Mouse (Mus musculus) olfactory bulb, adult 2 months (tissue): ENCODE measurements around the gene Pgd. TPM values are rescaled to one million over a fixed set of nuclear protein-coding genes. Genes with fewer than 3 reads are reported as not detected.

Experiments
- H3K27ac ChIP-seq: fragments of 200-500 bp; 2 replicates; pipeline ENCODE4 v1.5.1; 2012; ENCODE audit warnings: low read depth, low read length; ENCODE audit not compliant: insufficient read depth
- H3K4me1 ChIP-seq: fragments of 200-500 bp; 2 replicates; pipeline ENCODE4 v1.6.1; 2012; ENCODE audit warnings: low read length; ENCODE audit not compliant: control insufficient read depth, insufficient read depth
- H3K4me3 ChIP-seq: fragments of 200-500 bp; 2 replicates; pipeline ENCODE4 v1.5.1; 2012; ENCODE audit warnings: mild to moderate bottlenecking, low read depth, low read length, moderate library complexity; ENCODE audit not compliant: insufficient read depth
- CTCF ChIP-seq: fragments of 200-500 bp; IDR thresholded peaks from 2 replicates; pipeline ENCODE4 v1.5.1; 2012; ENCODE audit warnings: low read depth, mild to moderate bottlenecking, low read length, moderate library complexity; ENCODE audit not compliant: insufficient read depth
- POLR2A ChIP-seq: fragments of 200-500 bp; IDR thresholded peaks from 2 replicates; pipeline ENCODE4 v1.6.1; 2012; ENCODE audit warnings: mild to moderate bottlenecking, low read depth, low read length, moderate library complexity; ENCODE audit not compliant: insufficient read depth
- WGBS: fragments of 180-500 bp; shearing (Covaris S2); methylation state at CpG from one replicate; pipeline ENCODE4 v1.1.7; 2018; 5-methylcytosine and 5-hydroxymethylcytosine counted together
- polyA plus RNA-seq: library from polyadenylated mRNA; stranded (reverse); fragments of >200 nt; gene quantifications from 2 replicates; pipeline ENCODE4 v1.2.4, GENCODE M21; 2012; ENCODE audit warnings: low replicate concordance; ENCODE audit not compliant: missing spikeins, insufficient read depth, insufficient read length

The Pgd gene
- polyA plus RNA-seq, 1 experiment = 246 TPM

- Histone ChIP-seq H3K4me3 (no peak overlapping the region), H3K4me1 (no peaks in the 10 kb centered on the region), H3K27ac (no peak overlapping the region)
- WGBS = 100% methylated on average over 2 of the region's 2 CpGs
- TF ChIP-seq POLR2A (no peak), CTCF (no peak)
Measured at GRCm38 (mm10) chr4:149159203-149159602, 7.4 kb downstream of the Pgd start.

- Histone ChIP-seq H3K27ac (no peak overlapping the region), H3K4me3 (no peak overlapping the region), H3K4me1 (no peaks in the 10 kb centered on the region)
- 94% methylated on average over 8 of the region's 8 CpGs for WGBS
- TF ChIP-seq CTCF = no peak
- TF ChIP-seq POLR2A = no peak
Measured at GRCm38 (mm10) chr4:149157415-149157973, 9.1 kb downstream of the Pgd start.

- TF ChIP-seq POLR2A (no peak), CTCF (no peak)
- no peaks in the 10 kb centered on the region for H3K4me1 ChIP-seq
- WGBS = 91% methylated on average over 6 of the region's 6 CpGs
Measured at GRCm38 (mm10) chr4:149155711-149156110, 10.9 kb downstream of the Pgd start.

GRCm38 (mm10) chr4:149154859-149155258, 11.7 kb downstream of the Pgd start:
- no peak overlapping the region for H3K27ac ChIP-seq
- H3K4me3 ChIP-seq = no peak overlapping the region
- no peaks in the 10 kb centered on the region for H3K4me1 ChIP-seq
- TF ChIP-seq POLR2A = no peak
- 97% methylated on average over 7 of the region's 7 CpGs for WGBS

More at GRCm38 (mm10) chr4:149155711-149156110, 10.9 kb downstream of the Pgd start:
- Histone ChIP-seq H3K4me3 (no peak overlapping the region), H3K27ac (no peak overlapping the region)

GRCm38 (mm10) chr4:149150721-149151120, 15.8 kb downstream of the Pgd start:
- no peak overlapping the region for H3K27ac ChIP-seq
- H3K4me1 ChIP-seq = no peaks in the 10 kb centered on the region
- TF ChIP-seq POLR2A = no peak
- TF ChIP-seq CTCF = no peak
- H3K4me3 ChIP-seq = no peak overlapping the region
- 96% methylated on average over 11 of the region's 11 CpGs for WGBS

GRCm38 (mm10) chr4:149150256-149150655, 16.3 kb downstream of the Pgd start:
- Histone ChIP-seq H3K4me1 (no peaks in the 10 kb centered on the region), H3K4me3 (no peak overlapping the region), H3K27ac (no peak overlapping the region)
- TF ChIP-seq CTCF (no peak), POLR2A (no peak)
- WGBS = 90% methylated on average over 11 of the region's 11 CpGs

GRCm38 (mm10) chr4:149149611-149150010, 17.0 kb downstream of the Pgd start:
- Histone ChIP-seq H3K4me1 (no peaks in the 10 kb centered on the region), H3K4me3 (no peak overlapping the region), H3K27ac (no peak overlapping the region)
- TF ChIP-seq POLR2A = no peak
- TF ChIP-seq CTCF = no peak
- 85% methylated on average over 7 of the region's 7 CpGs for WGBS

- Histone ChIP-seq H3K4me1 (no peaks in the 10 kb centered on the region), H3K4me3 (no peak overlapping the region), H3K27ac (no peak overlapping the region)
- WGBS = 81% methylated on average over 9 of the region's 9 CpGs
- TF ChIP-seq CTCF (no peak), POLR2A (no peak)
Measured at GRCm38 (mm10) chr4:149149196-149149595, 17.4 kb downstream of the Pgd start.

GRCm38 (mm10) chr4:149148084-149148483, 18.5 kb downstream of the Pgd start:
- 89% methylated on average over 4 of the region's 4 CpGs for WGBS
- H3K4me1 ChIP-seq = no peaks in the 10 kb centered on the region

GRCm38 (mm10) chr4:149147528-149147927, 19.0 kb downstream of the Pgd start:
- WGBS = 89% methylated on average over 7 of the region's 7 CpGs
- TF ChIP-seq POLR2A (no peak), CTCF (no peak)
- Histone ChIP-seq H3K4me3 (no peak overlapping the region), H3K4me1 (no peaks in the 10 kb centered on the region), H3K27ac (no peak overlapping the region)

More at GRCm38 (mm10) chr4:149148084-149148483, 18.5 kb downstream of the Pgd start:
- Histone ChIP-seq H3K4me3 (no peak overlapping the region), H3K27ac (no peak overlapping the region)
- TF ChIP-seq CTCF (no peak), POLR2A (no peak)
